Mouse (Mus musculus) gastrocnemius, adult 2 months (tissue): ENCODE data around the gene H2-M10.2. TPM values are rescaled to one million over a fixed set of nuclear protein-coding genes. Genes with fewer than 3 reads are reported as not detected.
"Not testable (repeated sequence)": the region's sequence is repeated elsewhere in the genome, so short reads cannot be mapped to it uniquely, and the experiment has no call there.

Experiments used
- DNase-seq: peaks from one replicate; pipeline ENCODE4 v3.0.0; 2022
- H3K27ac ChIP-seq: fragments of 200-600 bp; 2 replicates; pipeline ENCODE4 v1.8.1; 2022; ENCODE audit warnings: mild to moderate bottlenecking
- H3K4me3 ChIP-seq: fragments of 200-600 bp; 2 replicates; pipeline ENCODE4 v1.8.1; 2022; ENCODE audit warnings: mild to moderate bottlenecking, moderate library complexity
- CTCF ChIP-seq: fragments of 200-600 bp; IDR thresholded peaks from 2 replicates; pipeline ENCODE4 v1.8.1; 2022; ENCODE audit warnings: antibody characterized with exemption, mild to moderate bottlenecking, moderate library complexity
- intact Hi-C: fragments of 180-260 bp; cut with DNase I; formaldehyde crosslinking; loops from one replicate; pipeline ENCODE4 v1.15.1; 2025
- long read RNA-seq, 2 experiments: library from polyadenylated mRNA; stranded (forward); transcript quantifications; one replicate each; pipeline ENCODE4 v2.0.0; 2021
- total RNA-seq, 2 experiments: library from RNA; stranded (reverse); gene quantifications; 2 replicates each; pipeline ENCODE4 v1.2.3; 2021

The H2-M10.2 gene
- not detected for total RNA-seq
- long read RNA-seq, experiment 1, result 0 reads
- long read RNA-seq, experiment 2, result 0 reads

- TF ChIP-seq CTCF, result no peak
- Histone ChIP-seq H3K4me3 (no peak within 1 kb of the TSS), H3K27ac (no peak within 1 kb of the TSS)
- DNase-seq, result no peak
- intact Hi-C loops, result no loop called here
Observed at GRCm38 (mm10) chr17:36286390-36286789, at the start of gene H2-M10.2. Gene H2-M10.2, minus strand, starts transcription at chr17:36286490.

GRCm38 (mm10) chr17:36326055-36326454 lies 39.8 kb upstream of the H2-M10.2 start, which contains the start of gene H2-M10.1:
Gene H2-M10.1, minus strand, starts transcription at chr17:36326155.
- no peak for TF ChIP-seq CTCF
- intact Hi-C loops, result no loop called here
- no peak for DNase-seq
- no peak within 1 kb of the TSS for H3K4me3 ChIP-seq
- no peak within 1 kb of the TSS for H3K27ac ChIP-seq

- no peak for TF ChIP-seq CTCF
- intact Hi-C loops, result no loop called here
- Histone ChIP-seq H3K27ac (no peak overlapping the region), H3K4me3 (peak overlapping the region; percentile 66)
- DNase-seq, result no peak
Observed at GRCm38 (mm10) chr17:36315689-36316253, 29.5 kb upstream of the H2-M10.2 start.

GRCm38 (mm10) chr17:36315041-36315688 lies 28.9 kb upstream of the H2-M10.2 start:
- intact Hi-C loops, result no loop called here
- peak overlapping the region; percentile 57 for H3K27ac ChIP-seq
- TF ChIP-seq CTCF, result no peak
- H3K4me3 ChIP-seq, result peak overlapping the region; percentile 66
- DNase-seq, result peak; percentile 24

- peak overlapping the region; percentile 66 for H3K4me3 ChIP-seq
- DNase-seq, result no peak
- no peak for TF ChIP-seq CTCF
- intact Hi-C loops, result no loop called here
- H3K27ac ChIP-seq, result no peak overlapping the region
Observed at GRCm38 (mm10) chr17:36314511-36314910, 28.2 kb upstream of the H2-M10.2 start.

- Histone ChIP-seq H3K4me3 (no peak overlapping the region), H3K27ac (no peak overlapping the region)
- no peak for DNase-seq
- TF ChIP-seq CTCF, result no peak
- intact Hi-C loops, result loop anchor here (5.0 to 10.0 kb wide), 2 partner anchors 108 to 486 kb away; no protein-coding TSS in a partner anchor
Observed at GRCm38 (mm10) chr17:36309293-36309692, 23.0 kb upstream of the H2-M10.2 start.

GRCm38 (mm10) chr17:36308855-36309254 lies 22.6 kb upstream of the H2-M10.2 start:
- H3K27ac ChIP-seq, H3K4me3 ChIP-seq: not testable (repeated sequence)
- peak; percentile 72 for DNase-seq
- intact Hi-C loops, result loop anchor here (5.0 to 10.0 kb wide), 2 partner anchors 108 to 486 kb away; no protein-coding TSS in a partner anchor
- TF ChIP-seq CTCF, result peak; percentile 80

GRCm38 (mm10) chr17:36281521-36282245 lies 4.6 kb downstream of the H2-M10.2 start:
- intact Hi-C loops, result no loop called here
- Histone ChIP-seq H3K27ac (no peak overlapping the region), H3K4me3 (no peak overlapping the region)
- no peak for DNase-seq
- no peak for TF ChIP-seq CTCF

GRCm38 (mm10) chr17:36274776-36275175 lies 11.5 kb downstream of the H2-M10.2 start:
- no peak for TF ChIP-seq CTCF
- H3K4me3 ChIP-seq, result no peak overlapping the region
- H3K27ac ChIP-seq, result no peak overlapping the region
- intact Hi-C loops, result loop anchor here (10.0 kb wide), 1 partner anchor 680 kb away; the partner anchor contains the start of genes Ppp1r11, Znrd1 and Znrd1as
- no peak for DNase-seq

GRCm38 (mm10) chr17:36273796-36274195 lies 12.5 kb downstream of the H2-M10.2 start:
- no peak overlapping the region for H3K27ac ChIP-seq
- no peak for TF ChIP-seq CTCF

GRCm38 (mm10) chr17:36272643-36273366 lies 13.5 kb downstream of the H2-M10.2 start:
- H3K27ac ChIP-seq, result peak overlapping the region; percentile 100; the same call in 1 of the 2 replicates
- peak overlapping the region; percentile 80 for H3K4me3 ChIP-seq
- TF ChIP-seq CTCF, result no peak
- intact Hi-C loops, result loop anchor here (10.0 kb wide), 1 partner anchor 682 kb away; the partner anchor contains the start of genes Ppp1r11, Znrd1 and Znrd1as
- DNase-seq, result no peak

More at GRCm38 (mm10) chr17:36273796-36274195, 12.5 kb downstream of the H2-M10.2 start:
- DNase-seq, result no peak
- intact Hi-C loops, result loop anchor here (10.0 kb wide), 1 partner anchor 681 kb away; the partner anchor contains the start of genes Ppp1r11, Znrd1 and Znrd1as
- no peak overlapping the region for H3K4me3 ChIP-seq
